Mouse (Mus musculus) testis, adult 2 months (tissue): ENCODE measurements around the gene Npm3. TPM values are rescaled to one million over a fixed set of nuclear protein-coding genes. Genes with fewer than 3 reads are reported as not detected.
A peak's percentile ranks its signal among the peaks of the same experiment; 100 is the strongest.

Experiments used
- H3K27ac ChIP-seq: fragments of 200-500 bp; 2 replicates; pipeline ENCODE4 v1.5.1; 2012; ENCODE audit warnings: low read depth, low read length; ENCODE audit not compliant: control insufficient read depth, insufficient read depth
- H3K27me3 ChIP-seq: fragments of 200-500 bp; 2 replicates; pipeline ENCODE4 v1.6.1; 2012; ENCODE audit warnings: mild to moderate bottlenecking, low read length, moderate library complexity; ENCODE audit not compliant: control insufficient read depth, insufficient read depth
- H3K36me3 ChIP-seq: fragments of 200-500 bp; 2 replicates; pipeline ENCODE4 v1.6.1; 2012; ENCODE audit warnings: mild to moderate bottlenecking, low read length; ENCODE audit not compliant: control insufficient read depth, insufficient read depth
- H3K4me1 ChIP-seq: fragments of 200-500 bp; 2 replicates; pipeline ENCODE4 v1.6.1; 2012; ENCODE audit warnings: low read length; ENCODE audit not compliant: control insufficient read depth, insufficient read depth
- H3K4me3 ChIP-seq: fragments of 200-500 bp; 2 replicates; pipeline ENCODE4 v1.5.1; 2012; ENCODE audit warnings: low read depth, mild to moderate bottlenecking, low read length, moderate library complexity, mixed read lengths; ENCODE audit not compliant: control insufficient read depth
- CTCF ChIP-seq: fragments of 200-500 bp; IDR thresholded peaks from 2 replicates; pipeline ENCODE4 v1.5.1; 2012; ENCODE audit warnings: low read depth, mild to moderate bottlenecking, inconsistent platforms, low read length, moderate library complexity; ENCODE audit not compliant: control insufficient read depth, insufficient read depth, insufficient replicate concordance
- POLR2A ChIP-seq: fragments of 200-500 bp; IDR thresholded peaks from 2 replicates; pipeline ENCODE4 v1.6.1; 2012; ENCODE audit warnings: low read depth, mild to moderate bottlenecking, inconsistent platforms, low read length, moderate library complexity; ENCODE audit not compliant: control insufficient read depth
- polyA plus RNA-seq: library from polyadenylated mRNA; depleted of rRNA; stranded (reverse); fragments of >200 nt; gene quantifications from 2 replicates; pipeline ENCODE4 v1.2.3, GENCODE M21; 2012

Gene Npm3
- polyA plus RNA-seq, 1 experiment: 212 TPM

- H3K36me3 ChIP-seq: no peaks in the 10 kb centered on the region
- no peak overlapping the region for H3K27ac ChIP-seq
- H3K4me1 ChIP-seq: peaks cover 4% of the 10 kb centered on the region; the same call in 1 of the 2 replicates
- no peak for TF ChIP-seq CTCF
- TF ChIP-seq POLR2A: no peak
- no peak overlapping the region for H3K4me3 ChIP-seq
- no peaks in the 10 kb centered on the region for H3K27me3 ChIP-seq
Observed at GRCm38 (mm10) chr19:45789888-45790874, 40.8 kb upstream of the Npm3 start.

- H3K4me3 ChIP-seq: peak overlapping the region; percentile 62
- no peaks in the 10 kb centered on the region for H3K36me3 ChIP-seq
- no peaks in the 10 kb centered on the region for H3K27me3 ChIP-seq
- H3K27ac ChIP-seq: no peak overlapping the region
- TF ChIP-seq POLR2A: no peak
- no peaks in the 10 kb centered on the region for H3K4me1 ChIP-seq
Observed at GRCm38 (mm10) chr19:45789365-45789764, 40.0 kb upstream of the Npm3 start.

GRCm38 (mm10) chr19:45788337-45788736, 38.9 kb upstream of the Npm3 start:
- Histone ChIP-seq H3K36me3 (no peaks in the 10 kb centered on the region), H3K4me1 (peaks cover 3% of the 10 kb centered on the region), H3K27ac (no peak overlapping the region), H3K4me3 (peak overlapping the region; percentile 57), H3K27me3 (no peaks in the 10 kb centered on the region)
- TF ChIP-seq POLR2A (no peak), CTCF (no peak)

GRCm38 (mm10) chr19:45787450-45787849, 38.1 kb upstream of the Npm3 start:
- Histone ChIP-seq H3K4me1 (peaks cover 3% of the 10 kb centered on the region), H3K27ac (peak overlapping the region; percentile 75), H3K36me3 (no peaks in the 10 kb centered on the region), H3K4me3 (peak overlapping the region; percentile 84), H3K27me3 (no peaks in the 10 kb centered on the region)
- TF ChIP-seq POLR2A (peak; percentile 55; the same call in 1 of the 2 replicates), CTCF (no peak)

- Histone ChIP-seq H3K36me3 (peaks cover 2% of the 10 kb centered on the region; the same call in 1 of the 2 replicates), H3K27ac (peak overlapping the region; percentile 39), H3K27me3 (no peaks in the 10 kb centered on the region), H3K4me3 (peak overlapping the region; percentile 86), H3K4me1 (peaks cover 3% of the 10 kb centered on the region)
- no peak for TF ChIP-seq POLR2A
- TF ChIP-seq CTCF: no peak
Observed at GRCm38 (mm10) chr19:45785470-45785869, 36.1 kb upstream of the Npm3 start.

GRCm38 (mm10) chr19:45783933-45784576, 34.7 kb upstream of the Npm3 start:
- Histone ChIP-seq H3K27ac (peak overlapping the region; percentile 97), H3K4me3 (peak overlapping the region; percentile 82), H3K36me3 (peaks cover 2% of the 10 kb centered on the region; the same call in 1 of the 2 replicates), H3K27me3 (no peaks in the 10 kb centered on the region), H3K4me1 (peaks cover 5% of the 10 kb centered on the region)
- TF ChIP-seq POLR2A: peak; percentile 13; the same call in 1 of the 2 replicates
- TF ChIP-seq CTCF: no peak
